In genomic region chr2:26903311-26903710, GRCm38 (mm10) we compare ENCODE assay signal across 8 mouse cellular contexts. TPM values are rescaled to one million over a fixed set of nuclear protein-coding genes. Genes with fewer than 3 reads are reported as not detected.
A peak's percentile ranks its signal among the peaks of the same experiment; 100 is the strongest.
DNase-seq lines count a peak whose midpoint lies in the region; ATAC-seq and TF ChIP-seq lines count a peak whose summit lies in the region.

No protein-coding gene starts in this region.

- H3K27ac ChIP-seq in liver, adult 2 months (replicated peaks; ENCODE audit: insufficient read depth, low read depth, low read length), result peak overlapping the region; percentile 46
- peak overlapping the region; percentile 74 for H3K27ac ChIP-seq in embryonic facial prominence, embryonic 11.5 days (replicated peaks; ENCODE audit: low read depth, low read length)
- H3K27ac ChIP-seq in hindbrain, postnatal 0 days, result peak overlapping the region; percentile 89

- peak overlapping the region; percentile 61 for H3K4me2 ChIP-seq in embryonic facial prominence, embryonic 11.5 days (ENCODE audit: low read depth, low read length)
- H3K4me2 ChIP-seq in hindbrain, postnatal 0 days (ENCODE audit: low read depth, low read length), result peak overlapping the region; percentile 86
- H3K4me2 ChIP-seq in myocyte (ENCODE audit: low read depth), result peak overlapping the region; percentile 75

- H3K36me3 ChIP-seq in liver, adult 2 months (ENCODE audit: control insufficient read depth, insufficient read depth, low read length), result peaks cover 17% of the 10 kb centered on the region
- peaks cover 11% of the 10 kb centered on the region for H3K36me3 ChIP-seq in embryonic facial prominence, embryonic 11.5 days (replicated peaks; ENCODE audit: control insufficient read depth, insufficient read depth, low read depth, low read length)
- H3K36me3 ChIP-seq in hindbrain, postnatal 0 days (ENCODE audit: insufficient read depth, low read length), result peaks cover 34% of the 10 kb centered on the region
- H3K36me3 ChIP-seq in myocyte (ENCODE audit: control insufficient read depth, insufficient read depth), result peaks cover 14% of the 10 kb centered on the region

- H3K27me3 ChIP-seq in liver, adult 2 months (ENCODE audit: control insufficient read depth, insufficient read depth, low read length), result no peaks in the 10 kb centered on the region
- no peaks in the 10 kb centered on the region for H3K27me3 ChIP-seq in embryonic facial prominence, embryonic 11.5 days (ENCODE audit: control insufficient read depth, insufficient read depth, low read length)
- H3K27me3 ChIP-seq in hindbrain, postnatal 0 days (ENCODE audit: insufficient read depth, low read length), result no peaks in the 10 kb centered on the region
- no peaks in the 10 kb centered on the region for H3K27me3 ChIP-seq in myocyte (ENCODE audit: control insufficient read depth, insufficient read depth, insufficient read length)

- peaks cover under 1% of the 10 kb centered on the region; the same call in 1 of the 2 replicates for H3K79me2 ChIP-seq in liver, adult 2 months (ENCODE audit: control insufficient read depth, insufficient read depth, low read length)
- H3K79me2 ChIP-seq in myocyte (ENCODE audit: control insufficient read depth, insufficient read depth), result peaks cover 45% of the 10 kb centered on the region

- WGBS in liver, adult 2 months, result 12% methylated on average over 7 of the region's 7 CpGs
- 8% methylated on average over 7 of the region's 7 CpGs for WGBS in embryonic facial prominence, embryonic 11.5 days
- WGBS in hindbrain, postnatal 0 days, result 6% methylated on average over 7 of the region's 7 CpGs

- H3K4me3 ChIP-seq in liver, adult 2 months (ENCODE audit: insufficient read depth, low read depth, low read length), result peak overlapping the region; percentile 98
- H3K4me3 ChIP-seq in embryonic facial prominence, embryonic 11.5 days (ENCODE audit: low read depth, low read length), result peak overlapping the region; percentile 76
- peak overlapping the region; percentile 76 for H3K4me3 ChIP-seq in hindbrain, postnatal 0 days (ENCODE audit: low read length)
- peak overlapping the region; percentile 95 for H3K4me3 ChIP-seq in myocyte

- intact Hi-C loops in left cerebral cortex, postnatal 4 days (cut with DNase I), result loop anchor here (5.0 kb wide), 1 partner anchor 256 kb away; no protein-coding TSS in a partner anchor

- ATAC-seq in embryonic facial prominence, embryonic 11.5 days (replicated peaks; ENCODE audit: insufficient number of reproducible peaks, low FRiP score, low TSS enrichment, low read depth), result no peak
- no peak for ATAC-seq in hindbrain, postnatal 0 days
- ATAC-seq in megakaryocyte progenitor cell, adult 5-6 weeks (replicated peaks; ENCODE audit: poor library complexity), result no peak

- peak overlapping the region; percentile 61 for H3ac ChIP-seq in myocyte (ENCODE audit: control insufficient read depth, insufficient read length)

- peaks cover 14% of the 10 kb centered on the region for H3K4me1 ChIP-seq in liver, adult 2 months (ENCODE audit: control insufficient read depth, insufficient read depth, low read length)
- H3K4me1 ChIP-seq in embryonic facial prominence, embryonic 11.5 days (ENCODE audit: control insufficient read depth, insufficient read depth, low read length), result no peaks in the 10 kb centered on the region
- peaks cover 12% of the 10 kb centered on the region for H3K4me1 ChIP-seq in hindbrain, postnatal 0 days (ENCODE audit: insufficient read depth, low read length)

- no peaks in the 10 kb centered on the region for H3K9me3 ChIP-seq in embryonic facial prominence, embryonic 11.5 days (replicated peaks; ENCODE audit: control insufficient read depth, low read length)
- no peaks in the 10 kb centered on the region for H3K9me3 ChIP-seq in hindbrain, postnatal 0 days (ENCODE audit: low read length)

- TF ChIP-seq CTCF in liver, adult 2 months (IDR thresholded peaks at IDR 0.05; ENCODE audit: low read depth, low read length), result no peak
- TF ChIP-seq CTCF in hindbrain, postnatal 0 days (IDR thresholded peaks at IDR 0.05; ENCODE audit: low read depth), result no peak

- TF ChIP-seq POLR2A in liver, adult 2 months (IDR thresholded peaks at IDR 0.05; ENCODE audit: extremely low read depth, insufficient read depth, low read length), result no peak
- no peak for TF ChIP-seq POLR2A in myocyte (IDR thresholded peaks at IDR 0.05; ENCODE audit: insufficient read length, low read depth)

- no peak for DNase-seq in liver, adult 2 months (ENCODE audit: extremely low read depth, low read depth, low spot score)
- DNase-seq in liver, result no peak
- DNase-seq in embryonic facial prominence, embryonic 11.5 days (ENCODE audit: low spot score), result no peak
- DNase-seq in hindbrain, postnatal 0 days (ENCODE audit: low spot score), result no peak
- no peak for DNase-seq in adrenal gland, postnatal 4 days (ENCODE audit: low spot score in 2 of 2)
- DNase-seq in left cerebral cortex, postnatal 4 days, result no peak

- peak overlapping the region; percentile 74 for H3K9ac ChIP-seq in liver, adult 2 months (ENCODE audit: low read depth, low read length)
- H3K9ac ChIP-seq in embryonic facial prominence, embryonic 11.5 days (replicated peaks; ENCODE audit: low read length), result peak overlapping the region; percentile 67
- H3K9ac ChIP-seq in hindbrain, postnatal 0 days (replicated peaks; ENCODE audit: low read length), result peak overlapping the region; percentile 78

TF ChIP-seq in myocyte, 11 proteins besides CTCF, POLR2A, EP300 and RAD21:
- TF ChIP-seq POLR2AphosphoS2 (IDR thresholded peaks at IDR 0.05; ENCODE audit: insufficient read length, low read depth), result no peak
- TF ChIP-seq CEBPB (IDR thresholded peaks at IDR 0.05; ENCODE audit: insufficient read depth, poor library complexity, severe bottlenecking), result peak; percentile 50; the same call in 1 of the 2 replicates

RNA-seq across cellular contexts. Expression of gene Surf6, which starts 0.6 kb away (rescaled TPM):
- total RNA-seq in liver, adult 2 months (2014; rRNA removed), result 6.2 and 7.8 TPM in 2 replicates
- polyA plus RNA-seq in liver, adult 2 months (2012; rRNA removed), result 6.1 and 6.2 TPM in 2 replicates
- 16.3 and 17.0 TPM in 2 replicates for polyA plus RNA-seq in embryonic facial prominence, embryonic 11.5 days (2014; fragmentation: Nextera tagmentation; extraction: Ambion mirVana)
- 13.9 and 16.5 TPM in 2 replicates for total RNA-seq in hindbrain, postnatal 0 days (2014; rRNA removed)
- 20.5 and 22.3 TPM in 2 replicates for polyA plus RNA-seq in hindbrain, postnatal 0 days (2015; fragmentation: Nextera tagmentation; extraction: Ambion mirVana)
- 16.7 TPM for polyA plus RNA-seq in myocyte (2012; fragmentation: generic; extraction: Trizol)
- 10 to 100 TPM; 31.1 to 31.7 TPM for total RNA-seq in adrenal gland, postnatal 4 days (2021)
- total RNA-seq in megakaryocyte progenitor cell, adult 5-6 weeks (2015), result 14.7 and 26.2 TPM in 2 replicates
- total RNA-seq in megakaryocyte progenitor cell, adult 5-6 weeks (2017), result 50.7 and 56.8 TPM in 2 replicates
- total RNA-seq in left cerebral cortex, postnatal 4 days (2021), result 10 to 100 TPM; 32.3 to 33.8 TPM

RNA-seq across cellular contexts. Expression of gene Med22, which starts 7.2 kb away (rescaled TPM):
- total RNA-seq in liver, adult 2 months (2014; rRNA removed), result 12.9 and 16.8 TPM in 2 replicates
- polyA plus RNA-seq in liver, adult 2 months (2012; rRNA removed), result 25.5 and 26.4 TPM in 2 replicates
- polyA plus RNA-seq in embryonic facial prominence, embryonic 11.5 days (2014; fragmentation: Nextera tagmentation; extraction: Ambion mirVana), result 49.2 and 53.5 TPM in 2 replicates
- total RNA-seq in hindbrain, postnatal 0 days (2014; rRNA removed), result 116 and 122 TPM in 2 replicates
- 125 and 141 TPM in 2 replicates for polyA plus RNA-seq in hindbrain, postnatal 0 days (2015; fragmentation: Nextera tagmentation; extraction: Ambion mirVana)
- 38.6 TPM for polyA plus RNA-seq in myocyte (2012; fragmentation: generic; extraction: Trizol)
- 10 to 100 TPM; 61.2 to 65.8 TPM for total RNA-seq in adrenal gland, postnatal 4 days (2021)
- total RNA-seq in megakaryocyte progenitor cell, adult 5-6 weeks (2015), result 7.2 and 7.7 TPM in 2 replicates
- 17.0 and 17.6 TPM in 2 replicates for total RNA-seq in megakaryocyte progenitor cell, adult 5-6 weeks (2017)
- 10 to 100 TPM; 52.3 to 56.2 TPM for total RNA-seq in left cerebral cortex, postnatal 4 days (2021)

RNA-seq across cellular contexts. Expression of gene Rpl7a, which starts 7.3 kb away (rescaled TPM):
- 721 and 835 TPM in 2 replicates for total RNA-seq in liver, adult 2 months (2014; rRNA removed)
- 398 and 434 TPM in 2 replicates for polyA plus RNA-seq in liver, adult 2 months (2012; rRNA removed)
- 719 and 720 TPM in 2 replicates for polyA plus RNA-seq in embryonic facial prominence, embryonic 11.5 days (2014; fragmentation: Nextera tagmentation; extraction: Ambion mirVana)
- 863 and 1,008 TPM in 2 replicates for total RNA-seq in hindbrain, postnatal 0 days (2014; rRNA removed)
- polyA plus RNA-seq in hindbrain, postnatal 0 days (2015; fragmentation: Nextera tagmentation; extraction: Ambion mirVana), result 446 and 467 TPM in 2 replicates
- polyA plus RNA-seq in myocyte (2012; fragmentation: generic; extraction: Trizol), result 2,027 TPM
- 100 to 1,000 TPM; 585 to 598 TPM for total RNA-seq in adrenal gland, postnatal 4 days (2021)
- total RNA-seq in megakaryocyte progenitor cell, adult 5-6 weeks (2015), result 2,379 and 2,445 TPM in 2 replicates
- total RNA-seq in megakaryocyte progenitor cell, adult 5-6 weeks (2017), result 2,150 and 2,311 TPM in 2 replicates
- 100 to 1,000 TPM; 422 to 425 TPM for total RNA-seq in left cerebral cortex, postnatal 4 days (2021)

RNA-seq across cellular contexts. Expression of gene Surf2, which starts 12.9 kb away (rescaled TPM):
- total RNA-seq in liver, adult 2 months (2014; rRNA removed), result 10.0 and 10.3 TPM in 2 replicates
- polyA plus RNA-seq in liver, adult 2 months (2012; rRNA removed), result 11.6 and 14.5 TPM in 2 replicates
- 43.7 and 45.3 TPM in 2 replicates for polyA plus RNA-seq in embryonic facial prominence, embryonic 11.5 days (2014; fragmentation: Nextera tagmentation; extraction: Ambion mirVana)
- 16.3 and 24.4 TPM in 2 replicates for total RNA-seq in hindbrain, postnatal 0 days (2014; rRNA removed)
- 50.4 and 54.6 TPM in 2 replicates for polyA plus RNA-seq in hindbrain, postnatal 0 days (2015; fragmentation: Nextera tagmentation; extraction: Ambion mirVana)
- polyA plus RNA-seq in myocyte (2012; fragmentation: generic; extraction: Trizol), result 34.9 TPM
- total RNA-seq in adrenal gland, postnatal 4 days (2021), result 10 to 100 TPM; 42.6 to 43.6 TPM
- total RNA-seq in megakaryocyte progenitor cell, adult 5-6 weeks (2015), result 55.3 and 55.8 TPM in 2 replicates
- total RNA-seq in megakaryocyte progenitor cell, adult 5-6 weeks (2017), result 62.8 and 86.7 TPM in 2 replicates
- total RNA-seq in left cerebral cortex, postnatal 4 days (2021), result 10 to 100 TPM; 34.8 to 35.1 TPM

RNA-seq across cellular contexts. Expression of gene Surf1, which starts 13.0 kb away (rescaled TPM):
- total RNA-seq in liver, adult 2 months (2014; rRNA removed), result 55.5 and 60.5 TPM in 2 replicates
- 51.7 and 57.2 TPM in 2 replicates for polyA plus RNA-seq in liver, adult 2 months (2012; rRNA removed)
- polyA plus RNA-seq in embryonic facial prominence, embryonic 11.5 days (2014; fragmentation: Nextera tagmentation; extraction: Ambion mirVana), result 49.8 and 51.0 TPM in 2 replicates
- total RNA-seq in hindbrain, postnatal 0 days (2014; rRNA removed), result 63.1 and 63.4 TPM in 2 replicates
- 112 and 117 TPM in 2 replicates for polyA plus RNA-seq in hindbrain, postnatal 0 days (2015; fragmentation: Nextera tagmentation; extraction: Ambion mirVana)
- polyA plus RNA-seq in myocyte (2012; fragmentation: generic; extraction: Trizol), result 53.8 TPM
- 100 to 1,000 TPM in 1 of 2 experiments, 10 to 100 TPM in 1; 90.9 to 103 TPM for total RNA-seq in adrenal gland, postnatal 4 days (2021)
- total RNA-seq in megakaryocyte progenitor cell, adult 5-6 weeks (2015), result 72.3 and 90.4 TPM in 2 replicates
- total RNA-seq in megakaryocyte progenitor cell, adult 5-6 weeks (2017), result 51.3 and 73.5 TPM in 2 replicates
- 10 to 100 TPM; 69.5 to 72.4 TPM for total RNA-seq in left cerebral cortex, postnatal 4 days (2021)
